Mouse (Mus musculus): Measurements from ENCODE around the gene Prx. TPM values are rescaled to one million over a fixed set of nuclear protein-coding genes. Genes with fewer than 3 reads are reported as not detected.

The Prx gene
- polyA plus RNA-seq, 2 experiments, result 2.1 to 6.6 TPM

- Histone ChIP-seq H3K27me3 (ENCODE audit: control insufficient read depth, insufficient read depth, low read length) (no peaks in the 10 kb centered on the region), H3K9ac (ENCODE audit: low read depth, low read length, severe bottlenecking) (no peak overlapping the region), H3K36me3 (ENCODE audit: control insufficient read depth, insufficient read depth, low read length) (no peaks in the 10 kb centered on the region), H3K27ac (replicated peaks; ENCODE audit: low read depth, low read length) (no peak overlapping the region), H3K4me1 (ENCODE audit: control insufficient read depth, insufficient read depth, low read length) (no peaks in the 10 kb centered on the region), H3K4me3 (replicated peaks; ENCODE audit: low read length) (no peak overlapping the region), H3K4me2 (replicated peaks; ENCODE audit: low read depth, low read length, severe bottlenecking) (no peak overlapping the region), H3K9me3 (ENCODE audit: control insufficient read depth, low read length) (no peaks in the 10 kb centered on the region)
- 86% methylated on average over 4 of the region's 4 CpGs for WGBS
- no peak for TF ChIP-seq POLR2A (IDR thresholded peaks at IDR 0.05; ENCODE audit: borderline replicate concordance, extremely low read depth, insufficient read depth, insufficient read length)
- ATAC-seq (ENCODE audit: low FRiP score, low read depth) (no peak), DNase-seq (ENCODE audit: low spot score) (no peak)
These were observed 40.5 kb upstream of the Prx start for GRCm38 (mm10) chr7:27458614-27459013.

DNA sequence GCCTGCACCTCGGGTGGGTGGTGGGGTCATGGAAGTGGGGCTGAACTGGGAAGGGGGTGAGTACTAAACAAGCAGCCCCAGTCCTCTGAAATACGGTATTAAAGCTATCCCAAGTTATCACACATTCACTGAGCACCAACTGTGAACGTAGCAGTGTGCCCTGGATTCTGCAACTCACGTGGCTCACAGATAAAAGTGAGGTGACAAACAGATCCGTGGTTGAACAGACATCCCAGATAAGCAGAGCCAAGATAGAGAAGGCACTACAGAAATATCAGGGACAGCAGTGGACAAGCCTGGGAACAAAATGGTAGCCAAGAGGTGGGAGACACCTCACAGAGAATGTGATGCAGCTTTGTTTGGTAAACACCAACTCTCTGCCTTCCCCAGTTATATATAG is 39.5 kb upstream of the Prx start:
- H3K9me3 ChIP-seq (ENCODE audit: control insufficient read depth, low read length), result no peaks in the 10 kb centered on the region
- no peaks in the 10 kb centered on the region for H3K36me3 ChIP-seq (ENCODE audit: control insufficient read depth, insufficient read depth, low read length)
- no peak overlapping the region for H3K27ac ChIP-seq (replicated peaks; ENCODE audit: low read depth, low read length)
- H3K4me1 ChIP-seq (ENCODE audit: control insufficient read depth, insufficient read depth, low read length), result no peaks in the 10 kb centered on the region
- ATAC-seq (ENCODE audit: low FRiP score, low read depth) (no peak), DNase-seq (ENCODE audit: low spot score) (no peak)
- H3K9ac ChIP-seq (ENCODE audit: low read depth, low read length, severe bottlenecking), result no peak overlapping the region
- H3K4me3 ChIP-seq (replicated peaks; ENCODE audit: low read length), result no peak overlapping the region
- no peak overlapping the region for H3K4me2 ChIP-seq (replicated peaks; ENCODE audit: low read depth, low read length, severe bottlenecking)
- no peaks in the 10 kb centered on the region for H3K27me3 ChIP-seq (ENCODE audit: control insufficient read depth, insufficient read depth, low read length)
- no peak for TF ChIP-seq POLR2A (IDR thresholded peaks at IDR 0.05; ENCODE audit: borderline replicate concordance, extremely low read depth, insufficient read depth, insufficient read length)
- WGBS, result 88% methylated on average over 5 of the region's 5 CpGs

DNA sequence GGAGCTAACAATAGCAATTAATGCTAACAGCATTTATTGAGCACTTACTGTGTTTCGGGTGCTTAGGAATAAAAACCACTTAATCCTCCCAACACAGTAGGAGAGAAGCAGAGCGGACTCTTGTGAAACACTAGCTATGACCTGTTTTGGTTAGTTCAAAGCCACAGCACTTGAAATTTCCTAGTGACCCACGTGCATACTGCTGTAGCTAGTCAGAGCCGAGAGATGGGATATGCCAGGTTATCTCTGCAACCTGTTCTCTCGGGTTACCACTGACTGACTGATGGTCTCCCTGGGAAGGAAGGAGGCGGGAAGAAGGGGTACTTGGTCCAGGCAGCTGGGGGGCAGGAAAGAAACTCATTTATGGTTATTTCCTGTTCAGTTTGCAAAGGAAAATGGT is 38.6 kb upstream of the Prx start:
- TF ChIP-seq POLR2A (IDR thresholded peaks at IDR 0.05; ENCODE audit: borderline replicate concordance, extremely low read depth, insufficient read depth, insufficient read length), result no peak
- Histone ChIP-seq H3K36me3 (ENCODE audit: control insufficient read depth, insufficient read depth, low read length) (no peaks in the 10 kb centered on the region), H3K4me2 (replicated peaks; ENCODE audit: low read depth, low read length, severe bottlenecking) (no peak overlapping the region)

GRCm38 (mm10) chr7:27467648-27468047 is 31.5 kb upstream of the Prx start:
- Histone ChIP-seq H3K27me3 (ENCODE audit: control insufficient read depth, insufficient read depth, low read length) (no peaks in the 10 kb centered on the region), H3K9ac (ENCODE audit: low read depth, low read length, severe bottlenecking) (no peak overlapping the region), H3K4me2 (replicated peaks; ENCODE audit: low read depth, low read length, severe bottlenecking) (no peak overlapping the region), H3K36me3 (ENCODE audit: control insufficient read depth, insufficient read depth, low read length) (no peaks in the 10 kb centered on the region), H3K4me1 (ENCODE audit: control insufficient read depth, insufficient read depth, low read length) (peaks cover 4% of the 10 kb centered on the region), H3K9me3 (ENCODE audit: control insufficient read depth, low read length) (no peaks in the 10 kb centered on the region), H3K27ac (replicated peaks; ENCODE audit: low read depth, low read length) (no peak overlapping the region), H3K4me3 (replicated peaks; ENCODE audit: low read length) (no peak overlapping the region)
- 34% methylated on average over 4 of the region's 4 CpGs for WGBS
- TF ChIP-seq POLR2A (IDR thresholded peaks at IDR 0.05; ENCODE audit: borderline replicate concordance, extremely low read depth, insufficient read depth, insufficient read length), result no peak
- DNase-seq (ENCODE audit: low spot score), result no peak
- ATAC-seq (ENCODE audit: low FRiP score, low read depth), result no peak

More for the DNA sequence above, 38.6 kb upstream of the Prx start:
- Histone ChIP-seq H3K4me1 (ENCODE audit: control insufficient read depth, insufficient read depth, low read length) (no peaks in the 10 kb centered on the region), H3K9ac (ENCODE audit: low read depth, low read length, severe bottlenecking) (no peak overlapping the region), H3K9me3 (ENCODE audit: control insufficient read depth, low read length) (no peaks in the 10 kb centered on the region), H3K27me3 (ENCODE audit: control insufficient read depth, insufficient read depth, low read length) (no peaks in the 10 kb centered on the region), H3K27ac (replicated peaks; ENCODE audit: low read depth, low read length) (no peak overlapping the region), H3K4me3 (replicated peaks; ENCODE audit: low read length) (no peak overlapping the region)
- ATAC-seq (ENCODE audit: low FRiP score, low read depth), result no peak
- 80% methylated on average over 6 of the region's 6 CpGs for WGBS
- DNase-seq (ENCODE audit: low spot score), result no peak

GRCm38 (mm10) chr7:27471390-27472120 is 27.6 kb upstream of the Prx start:
- peaks cover 10% of the 10 kb centered on the region for H3K4me1 ChIP-seq (ENCODE audit: control insufficient read depth, insufficient read depth, low read length)
- H3K4me2 ChIP-seq (replicated peaks; ENCODE audit: low read depth, low read length, severe bottlenecking), result no peak overlapping the region
- DNase-seq (ENCODE audit: low spot score), result no peak
- peaks cover 7% of the 10 kb centered on the region for H3K36me3 ChIP-seq (ENCODE audit: control insufficient read depth, insufficient read depth, low read length)
- H3K9me3 ChIP-seq (ENCODE audit: control insufficient read depth, low read length), result no peaks in the 10 kb centered on the region
- H3K27ac ChIP-seq (replicated peaks; ENCODE audit: low read depth, low read length), result no peak overlapping the region
- H3K4me3 ChIP-seq (replicated peaks; ENCODE audit: low read length), result no peak overlapping the region
- H3K27me3 ChIP-seq (ENCODE audit: control insufficient read depth, insufficient read depth, low read length), result no peaks in the 10 kb centered on the region
- no peak overlapping the region for H3K9ac ChIP-seq (ENCODE audit: low read depth, low read length, severe bottlenecking)
- no peak for TF ChIP-seq POLR2A (IDR thresholded peaks at IDR 0.05; ENCODE audit: borderline replicate concordance, extremely low read depth, insufficient read depth, insufficient read length)
- WGBS, result 89% methylated on average over 11 of the region's 11 CpGs
- ATAC-seq (ENCODE audit: low FRiP score, low read depth), result no peak
